Mouse (Mus musculus) kidney, adult 2 months (tissue): ENCODE results near the gene Ttc25.

Experiments used
- CTCF ChIP-seq: fragments of 200-500 bp; conservative IDR thresholded peaks from 2 replicates; pipeline ENCODE4 v1.5.1; 2011; ENCODE audit warnings: low read depth, mild to moderate bottlenecking, control low read depth, low read length, moderate library complexity, mixed read lengths; ENCODE audit not compliant: insufficient read depth, insufficient read length
- POLR2A ChIP-seq: fragments of 200-500 bp; IDR thresholded peaks from one replicate; pipeline ENCODE4 v1.6.1; 2011; ENCODE audit warnings: low read depth, low read length, control low read depth

DNA sequence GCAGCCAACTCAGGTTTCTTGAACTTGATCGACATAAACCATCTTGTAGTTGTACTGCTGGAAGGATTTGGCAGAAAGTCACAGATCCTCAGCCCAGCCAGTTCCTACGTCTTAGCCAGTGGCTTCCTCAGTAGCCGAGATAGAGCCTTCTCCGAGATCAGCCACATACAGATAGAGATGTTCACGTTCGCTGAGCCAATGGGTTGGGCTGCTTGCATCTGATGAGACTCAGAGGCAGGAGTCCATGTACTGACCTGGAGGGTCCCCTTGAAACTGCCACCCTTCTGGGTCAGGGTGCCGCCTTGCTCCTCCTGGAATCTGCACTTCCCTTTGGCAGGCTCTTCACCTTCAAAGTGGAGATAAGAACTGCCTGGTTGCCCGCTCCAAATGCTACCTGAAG, 4.1 kb downstream of the Ttc25 start:
- TF ChIP-seq CTCF (no peak), POLR2A (no peak)
